Mouse (Mus musculus) lung, postnatal 36 days (tissue): ENCODE results near the gene Nxpe5.

ENCODE experiments used
- DNase-seq: peaks from one replicate; pipeline ENCODE4 v3.0.0; 2022; ENCODE audit warnings: mixed read lengths

The Nxpe5 gene

GRCm38 (mm10) chr5:138255353-138256093 is 29.8 kb downstream of the Nxpe5 start, which contains the start of gene Lamtor4:
Gene Lamtor4 (plus strand): TSS chr5:138255482.
- peak; percentile 99 for DNase-seq

GRCm38 (mm10) chr5:138256094-138256467 is 30.4 kb downstream of the Nxpe5 start:
- no peak for DNase-seq

GRCm38 (mm10) chr5:138256966-138257584 is 31.4 kb downstream of the Nxpe5 start:
- peak; percentile 61 for DNase-seq

- no peak for DNase-seq
Observed at GRCm38 (mm10) chr5:138257585-138257978, 31.9 kb downstream of the Nxpe5 start.

GRCm38 (mm10) chr5:138258078-138258477 is 32.4 kb downstream of the Nxpe5 start:
- no peak for DNase-seq

GRCm38 (mm10) chr5:138258542-138258941 is 32.8 kb downstream of the Nxpe5 start:
- no peak for DNase-seq

GRCm38 (mm10) chr5:138258993-138259392 is 33.3 kb downstream of the Nxpe5 start:
- no peak for DNase-seq

GRCm38 (mm10) chr5:138260051-138260450 is 34.4 kb downstream of the Nxpe5 start:
- DNase-seq: no peak

GRCm38 (mm10) chr5:138260834-138261233 is 35.1 kb downstream of the Nxpe5 start:
- DNase-seq: no peak

GRCm38 (mm10) chr5:138262001-138262400 is 36.3 kb downstream of the Nxpe5 start:
- DNase-seq: no peak

GRCm38 (mm10) chr5:138262582-138263240 is 37.0 kb downstream of the Nxpe5 start:
- no peak for DNase-seq

- DNase-seq: peak; percentile 96
Observed at GRCm38 (mm10) chr5:138263260-138264206, 37.8 kb downstream of the Nxpe5 start, which contains the start of gene BC037034. Gene BC037034 (minus strand): TSS chr5:138264033.

GRCm38 (mm10) chr5:138264207-138264578 is 38.5 kb downstream of the Nxpe5 start:
- no peak for DNase-seq

GRCm38 (mm10) chr5:138265712-138266111 is 40.0 kb downstream of the Nxpe5 start:
- DNase-seq: no peak

GRCm38 (mm10) chr5:138267114-138267513 is 41.4 kb downstream of the Nxpe5 start:
- no peak for DNase-seq

GRCm38 (mm10) chr5:138268980-138269379 is 43.3 kb downstream of the Nxpe5 start:
- no peak for DNase-seq

GRCm38 (mm10) chr5:138271232-138271631 is 45.5 kb downstream of the Nxpe5 start:
- no peak for DNase-seq

- no peak for DNase-seq
Observed at GRCm38 (mm10) chr5:138272409-138272923, 46.8 kb downstream of the Nxpe5 start, which contains the start of gene Gal3st4. Gene Gal3st4 (minus strand): TSS chr5:138272840.

- DNase-seq: no peak
Observed at GRCm38 (mm10) chr5:138274186-138274585, 48.5 kb downstream of the Nxpe5 start.

- DNase-seq: no peak
Observed at GRCm38 (mm10) chr5:138275216-138276050, 49.7 kb downstream of the Nxpe5 start.

GRCm38 (mm10) chr5:138277994-138278393 is 52.3 kb downstream of the Nxpe5 start:
- DNase-seq: no peak
